Mouse (Mus musculus) heart, adult 8-10 months (tissue): ENCODE results near the gene E2f1. TPM values are rescaled to one million over a fixed set of nuclear protein-coding genes. Genes with fewer than 3 reads are reported as not detected.

ENCODE experiments used
- DNase-seq: peaks from one replicate; pipeline ENCODE4 v3.0.0; 2022; ENCODE audit warnings: low spot score
- total RNA-seq, 4 experiments: library from RNA; stranded (reverse); gene quantifications; 2 replicates each; pipeline ENCODE4 v1.2.4; 2022

The E2f1 gene
- 1 to 10 TPM in 1 of 4 experiments, under 1 TPM in 3; 0.25 to 1.2 (median 0.47) TPM for total RNA-seq

DNA sequence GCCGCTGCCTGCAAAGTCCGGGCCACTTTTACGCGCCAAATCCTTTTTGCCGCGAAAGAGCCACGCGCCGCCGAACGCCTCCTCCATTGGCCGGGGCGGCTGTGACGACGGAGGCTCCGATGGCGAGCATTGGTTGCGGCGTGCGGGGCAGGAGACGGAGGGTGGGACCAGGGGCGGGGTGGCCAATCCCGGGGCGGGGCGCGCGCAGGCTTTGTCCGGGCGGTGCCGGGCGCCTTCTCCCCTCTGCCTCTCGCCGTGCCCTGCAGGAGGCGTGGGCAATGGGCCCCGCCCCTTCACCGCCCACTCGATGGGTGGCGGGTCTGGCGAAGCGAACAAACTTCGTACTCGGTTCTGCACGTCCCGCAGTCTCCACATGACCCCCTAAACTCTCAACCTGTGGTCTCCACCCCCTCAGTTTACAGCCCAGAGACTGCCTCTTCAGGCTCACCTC, at the start of gene E2f1:
TSS of gene E2f1 (minus strand) at position 57 of the 451 bp plus-strand sequence.
- peak; percentile 86 for DNase-seq

DNA sequence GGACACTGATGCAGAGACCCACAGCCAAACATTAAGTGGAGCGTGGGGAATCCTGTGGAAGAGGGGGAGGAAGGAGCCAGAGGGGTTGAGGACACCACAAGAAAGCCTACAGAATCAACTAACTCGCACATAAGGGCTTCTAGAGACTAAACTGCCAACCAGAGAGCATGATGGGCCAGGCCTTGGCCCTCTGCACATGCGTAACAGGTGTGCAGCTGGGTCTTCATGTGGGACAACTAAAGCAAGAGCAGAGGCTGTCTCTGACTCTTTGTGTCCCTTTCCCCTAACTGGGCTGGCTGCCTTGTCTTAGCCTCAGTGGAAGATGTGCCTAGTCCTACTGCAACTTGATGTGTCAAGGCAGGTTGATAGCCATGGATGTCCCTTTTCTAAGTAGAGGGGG, 47.4 kb upstream of the E2f1 start:
- no peak for DNase-seq

DNA sequence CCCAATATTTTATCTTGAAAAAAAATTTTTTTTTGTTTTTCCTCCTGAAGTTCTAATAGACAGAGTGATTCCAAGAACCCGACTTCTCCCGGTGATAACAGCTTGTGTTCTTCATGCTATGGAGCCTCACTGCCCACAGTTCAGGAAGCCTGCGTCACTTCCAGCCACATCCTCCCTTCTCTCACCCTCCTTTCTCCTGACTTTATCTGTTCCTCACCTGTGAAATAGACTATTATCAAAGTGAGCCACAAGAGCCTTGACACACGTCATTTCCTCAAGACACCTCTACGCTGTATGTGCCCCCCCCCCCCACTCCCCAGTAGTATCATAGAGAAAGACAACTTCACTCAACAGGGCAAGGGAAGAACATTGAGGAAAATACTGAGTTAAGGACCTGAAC, 46.0 kb upstream of the E2f1 start:
- no peak for DNase-seq

DNA sequence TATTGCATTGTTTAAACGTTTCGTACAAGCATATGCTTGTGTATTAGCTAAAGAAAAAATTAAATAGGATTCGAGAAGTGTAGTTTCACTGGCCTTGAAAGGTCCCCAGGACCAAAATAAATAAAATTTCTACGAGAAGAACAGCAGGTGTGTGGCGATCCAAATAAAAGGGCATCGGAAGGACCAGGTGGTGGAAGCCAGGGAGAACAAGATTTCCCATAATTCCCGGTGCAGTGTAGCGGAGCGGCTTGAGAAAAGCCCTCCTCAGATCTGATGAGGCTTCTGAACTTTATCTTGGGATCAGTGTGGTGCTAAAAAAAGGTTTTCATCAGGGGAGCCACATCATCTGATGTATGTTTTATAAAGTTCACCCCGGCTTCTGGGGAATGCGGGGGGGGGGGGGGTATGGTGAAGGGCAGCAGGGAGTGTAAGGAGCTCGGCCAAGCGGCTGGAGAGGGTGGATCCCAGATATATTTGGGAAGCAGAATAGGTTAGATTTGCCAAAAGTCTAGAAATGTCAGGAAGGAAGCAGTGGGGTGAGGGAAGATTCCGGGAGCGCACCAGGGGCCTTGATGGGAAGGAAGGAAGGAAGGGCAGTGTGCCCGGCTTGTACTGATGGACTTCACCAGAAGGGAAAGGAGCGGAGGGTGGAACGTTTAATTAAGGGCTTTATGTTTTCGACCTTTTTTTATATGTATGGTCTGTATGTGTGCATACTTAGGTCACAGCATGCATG, 45.3 kb upstream of the E2f1 start:
- DNase-seq, result no peak

DNA sequence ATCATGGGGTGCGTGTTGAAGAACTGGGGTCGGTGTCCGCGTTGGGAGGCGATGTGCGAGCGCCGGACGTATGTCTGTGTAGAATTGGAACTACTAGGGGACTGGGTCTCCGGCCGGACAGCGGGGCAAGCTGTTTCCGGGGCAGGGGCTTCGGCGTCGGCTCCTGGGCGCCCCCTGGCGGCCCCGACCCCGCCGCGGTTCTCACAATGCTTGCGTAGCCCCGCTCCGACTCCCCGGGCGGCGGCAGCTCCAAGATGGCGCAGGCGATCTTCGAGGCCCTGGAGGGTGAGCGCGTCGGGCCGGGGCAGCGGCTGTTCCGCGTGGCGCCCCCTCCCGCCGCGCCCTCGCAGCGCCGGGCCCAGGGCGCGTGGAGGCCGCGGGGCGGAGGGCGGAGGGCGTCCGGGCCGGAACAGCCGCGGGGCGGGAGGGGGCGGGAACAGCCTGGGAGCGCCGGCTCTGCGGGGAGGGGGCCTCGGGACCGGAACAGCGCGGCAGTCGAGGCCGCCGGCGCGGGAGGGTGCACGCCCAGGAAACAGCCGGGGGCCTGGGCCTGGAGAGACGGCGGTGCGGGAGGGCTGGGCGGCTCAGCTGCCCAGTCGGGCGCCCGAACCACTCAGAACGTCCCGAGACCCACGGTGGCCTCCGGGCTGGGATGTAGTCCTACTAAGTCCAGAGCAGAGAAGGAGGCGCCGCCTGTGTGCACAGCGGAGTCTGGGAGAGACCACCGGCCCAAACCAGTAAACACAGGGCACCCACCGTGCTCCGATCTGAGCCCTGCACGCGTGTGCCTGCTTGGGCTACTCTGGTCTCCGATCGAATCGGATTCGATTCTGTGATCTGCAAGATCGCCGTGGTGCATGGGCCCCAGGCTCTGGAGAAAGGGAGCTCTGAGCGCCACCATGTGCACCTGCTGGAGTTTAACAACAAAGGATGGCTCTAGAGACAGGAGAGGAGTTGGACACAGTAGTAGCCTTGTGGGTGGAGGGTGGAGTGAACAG, 43.7 kb upstream of the E2f1 start, which contains the start of the genes Zfp341 and 4930519P11Rik:
TSS of gene Zfp341 (plus strand) at position 180 of the 998 bp plus-strand sequence.
TSS of gene 4930519P11Rik (minus strand) at position 320 of the 998 bp plus-strand sequence.
- DNase-seq, result peak; percentile 85

DNA sequence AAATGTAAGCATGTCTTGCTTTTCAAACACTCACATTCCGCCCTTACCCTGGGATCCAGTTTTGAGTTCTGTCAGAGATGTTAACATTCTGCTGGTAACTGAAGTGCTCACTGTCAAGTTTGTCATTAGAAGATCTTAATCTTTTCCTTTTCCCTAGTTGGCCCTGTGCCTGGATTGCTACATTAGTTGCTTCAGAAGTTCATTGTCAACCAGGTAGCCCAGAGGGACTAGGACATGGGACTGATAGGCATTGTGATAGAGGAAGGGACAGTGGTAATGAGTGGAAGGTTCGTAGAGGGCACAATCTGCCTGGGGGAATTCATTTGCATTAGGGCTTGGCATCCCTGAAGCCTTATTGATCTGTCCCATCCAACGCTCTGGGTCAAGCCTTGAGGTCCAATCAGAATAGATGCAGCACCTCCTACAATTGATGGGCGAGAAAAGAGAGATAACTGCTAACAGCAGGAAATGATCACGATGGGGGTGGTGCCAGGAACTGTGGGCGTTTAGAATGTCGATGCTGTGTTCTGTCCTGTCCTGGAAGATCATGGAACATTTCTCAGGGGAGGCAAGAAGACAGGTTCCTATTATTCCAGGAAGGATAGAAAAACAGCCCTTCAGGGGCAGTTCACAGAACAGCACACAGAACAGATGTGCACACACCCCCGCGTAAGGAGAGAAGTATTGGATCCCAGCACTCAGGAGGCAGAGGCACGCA, 39.5 kb upstream of the E2f1 start:
- DNase-seq, result no peak

DNA sequence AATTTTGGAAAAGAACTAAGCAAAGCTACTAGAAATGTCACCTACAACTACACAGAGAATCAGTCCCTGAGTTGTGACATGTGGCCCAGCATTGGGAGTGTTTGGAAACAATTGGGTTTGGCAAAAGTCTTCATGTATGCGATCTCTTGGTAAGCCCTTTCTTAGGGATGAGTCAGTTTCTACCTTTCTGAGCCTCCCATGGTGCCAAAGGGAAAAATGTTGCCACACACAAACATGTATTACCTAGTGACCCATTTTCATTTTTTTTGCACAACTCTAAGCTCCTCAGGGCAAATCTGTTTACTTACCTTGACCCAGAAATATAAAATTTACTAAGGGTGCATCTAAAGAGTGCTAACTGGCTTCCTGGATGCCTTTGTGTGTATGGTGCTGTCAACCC, 37.3 kb upstream of the E2f1 start:
- DNase-seq, result no peak

DNA sequence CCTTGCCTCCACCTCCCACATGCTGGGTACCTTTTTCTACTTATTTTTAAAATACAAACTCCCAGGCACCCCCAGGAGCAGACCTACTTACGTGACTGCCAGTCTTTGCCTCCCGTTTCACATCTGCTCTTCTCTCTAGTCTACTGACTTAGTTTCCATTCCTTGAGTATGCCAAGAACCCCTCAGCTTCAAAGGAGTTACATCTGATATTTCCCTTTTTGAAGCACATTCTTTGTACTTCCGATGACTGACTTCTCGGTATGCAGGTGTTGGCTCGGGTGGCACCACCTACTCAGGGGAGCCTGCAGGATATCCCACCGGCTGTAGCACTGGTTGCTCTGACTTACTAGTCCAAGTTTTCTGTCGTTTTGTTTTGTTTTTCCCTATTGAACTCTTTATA, 34.5 kb upstream of the E2f1 start:
- no peak for DNase-seq

DNA sequence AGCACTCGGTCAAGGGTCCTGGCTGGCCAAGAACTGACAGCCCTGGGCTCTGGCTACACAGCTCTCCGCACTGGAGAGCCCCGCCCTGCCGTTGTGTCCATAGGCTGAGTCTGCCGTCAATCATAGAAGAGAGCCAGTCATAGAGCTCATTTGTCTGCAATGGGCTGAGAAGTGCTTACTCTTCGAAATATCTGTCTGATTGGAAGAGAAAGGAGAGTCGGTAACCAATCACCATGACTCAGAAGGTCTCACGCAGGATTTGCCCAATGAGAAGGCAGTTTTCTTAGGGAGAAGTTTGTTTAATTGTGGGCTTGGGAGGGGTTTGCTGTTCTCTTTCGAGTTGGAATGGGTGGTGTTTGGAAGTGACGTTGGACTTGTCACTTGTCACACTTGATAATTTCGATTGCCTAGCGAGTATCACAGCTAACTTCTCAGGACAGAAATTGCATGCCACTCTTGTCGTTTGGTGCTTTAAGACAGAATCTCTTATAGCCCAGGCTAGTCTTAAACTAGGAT, 34.0 kb upstream of the E2f1 start, which contains the start of gene Pxmp4:
TSS of gene Pxmp4 (minus strand) at position 71 of the 516 bp plus-strand sequence.
- DNase-seq, result peak; percentile 100

DNA sequence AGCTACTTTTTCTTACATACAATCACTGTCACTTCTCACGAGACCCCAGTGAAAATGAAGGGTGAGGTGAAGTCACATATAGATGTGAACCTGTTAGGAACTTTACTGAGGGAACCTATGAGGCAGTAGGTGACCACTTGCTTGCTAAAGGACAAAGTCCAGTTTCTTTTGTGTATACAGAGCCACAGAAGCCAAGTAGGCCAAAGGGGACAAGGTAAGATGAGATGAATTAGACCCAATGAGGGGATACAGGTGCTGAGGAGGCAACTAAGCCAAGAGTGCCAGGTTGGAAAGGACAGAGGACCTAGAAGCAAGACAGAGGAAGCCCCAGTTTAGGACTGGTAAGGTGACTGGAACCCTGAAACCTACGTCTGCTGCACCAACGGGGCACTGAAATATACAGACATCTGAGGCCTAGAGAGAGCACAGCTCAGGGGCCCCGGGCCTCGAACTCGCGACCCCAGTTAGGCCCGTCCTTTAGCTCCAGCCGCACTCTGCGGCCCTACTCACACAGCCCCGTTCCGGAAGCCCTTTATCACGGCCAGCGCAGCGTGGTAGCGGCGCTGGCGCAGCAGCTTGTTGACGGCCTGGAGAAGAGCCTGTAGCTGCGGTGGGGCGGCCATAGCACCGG, 33.4 kb upstream of the E2f1 start:
- DNase-seq, result no peak

DNA sequence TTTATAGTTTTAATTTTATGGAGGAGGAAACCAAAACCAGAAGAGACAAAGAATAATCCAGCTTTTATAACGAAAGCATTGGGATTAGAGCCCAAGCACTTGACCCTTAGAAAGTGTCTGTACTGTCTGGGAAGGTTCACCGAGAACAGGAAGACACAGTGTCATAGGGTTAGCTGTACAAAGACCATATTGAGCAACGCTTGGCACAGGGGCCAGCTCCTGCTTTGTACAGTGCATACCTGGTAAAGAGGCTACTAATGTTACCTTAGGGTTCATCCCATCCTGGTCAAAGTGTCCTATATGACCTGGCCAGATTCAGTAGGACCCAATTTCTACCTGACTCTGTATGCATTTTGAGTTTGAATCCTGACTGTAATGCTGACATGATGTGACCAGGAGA, 31.6 kb upstream of the E2f1 start:
- no peak for DNase-seq

DNA sequence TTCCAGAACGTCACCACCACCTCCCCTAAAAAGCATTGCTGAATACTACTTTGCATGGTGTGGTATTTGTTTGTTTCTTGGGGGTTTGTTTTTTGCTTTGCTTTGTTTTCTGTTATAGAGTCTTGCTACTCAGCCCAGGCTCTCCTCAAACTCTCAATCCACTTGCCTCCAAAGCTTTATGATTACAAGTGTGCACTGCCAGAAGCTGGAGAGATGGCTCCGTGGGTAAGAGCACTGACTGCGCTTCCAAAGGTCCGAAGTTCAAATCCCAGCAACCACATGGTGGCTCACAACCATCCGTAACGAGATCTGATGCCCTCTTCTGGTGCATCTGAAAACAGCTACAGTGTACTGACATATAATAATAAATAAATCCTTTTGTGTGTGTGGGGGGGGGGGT, 30.9 kb upstream of the E2f1 start:
- DNase-seq, result no peak

DNA sequence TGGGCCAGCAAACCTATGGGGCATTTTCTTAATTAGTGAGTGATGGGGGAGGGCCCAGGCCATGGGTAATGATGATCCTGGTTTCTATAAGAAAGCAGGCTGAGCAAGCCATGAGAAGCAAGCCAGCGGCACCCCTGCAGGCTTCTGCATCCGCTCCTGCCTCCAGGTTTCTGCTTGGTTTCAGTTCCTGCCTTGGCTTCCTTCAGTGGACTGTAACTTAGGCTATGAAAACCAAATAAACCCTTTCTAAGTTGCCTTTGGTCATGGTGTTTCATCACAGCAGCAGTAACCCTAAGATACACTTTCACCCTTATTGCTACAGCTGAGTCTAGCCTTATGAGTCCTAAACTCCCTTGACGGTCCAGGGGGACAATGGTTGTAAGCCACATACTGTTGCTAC, 27.7 kb upstream of the E2f1 start:
- DNase-seq, result no peak

DNA sequence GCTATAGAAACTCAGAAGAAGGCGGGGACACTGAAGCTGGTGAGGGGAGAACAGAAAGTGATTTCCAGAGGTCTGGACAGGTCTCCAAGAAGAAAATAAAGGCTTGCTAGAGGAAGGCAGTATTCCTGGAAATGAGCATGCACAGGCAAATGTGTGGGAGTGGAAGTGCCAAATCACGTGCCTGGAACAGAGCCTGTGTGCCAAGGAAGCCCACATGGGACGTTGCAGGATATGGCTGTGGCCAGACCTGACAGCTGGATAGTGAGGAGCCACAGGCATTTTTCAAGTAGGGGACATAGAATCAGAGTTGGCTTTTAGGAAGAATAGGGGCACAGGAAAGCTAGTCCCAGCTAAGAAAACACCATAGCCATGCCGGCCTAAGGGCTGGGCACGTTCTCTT, 26.1 kb upstream of the E2f1 start:
- DNase-seq, result no peak

DNA sequence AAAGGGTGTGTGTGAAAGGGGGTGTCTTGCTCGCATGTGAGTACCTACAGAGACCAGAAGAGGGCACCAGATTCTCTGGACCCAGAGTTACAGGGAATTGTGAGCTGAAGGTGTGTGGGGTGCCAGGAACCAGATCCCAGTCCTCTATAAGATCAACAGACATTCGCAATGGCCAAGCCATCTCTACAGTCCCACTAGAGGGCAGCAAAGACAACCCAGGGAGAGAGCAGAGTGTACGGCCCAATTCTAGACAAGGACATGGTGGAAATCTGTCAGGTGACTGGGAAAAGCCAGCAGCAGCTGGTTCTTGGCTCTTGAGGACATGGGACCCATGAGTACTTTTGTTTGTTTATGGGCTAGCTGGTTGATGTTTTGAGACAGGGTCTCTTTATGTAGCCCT, 23.3 kb upstream of the E2f1 start:
- DNase-seq, result peak; percentile 37

DNA sequence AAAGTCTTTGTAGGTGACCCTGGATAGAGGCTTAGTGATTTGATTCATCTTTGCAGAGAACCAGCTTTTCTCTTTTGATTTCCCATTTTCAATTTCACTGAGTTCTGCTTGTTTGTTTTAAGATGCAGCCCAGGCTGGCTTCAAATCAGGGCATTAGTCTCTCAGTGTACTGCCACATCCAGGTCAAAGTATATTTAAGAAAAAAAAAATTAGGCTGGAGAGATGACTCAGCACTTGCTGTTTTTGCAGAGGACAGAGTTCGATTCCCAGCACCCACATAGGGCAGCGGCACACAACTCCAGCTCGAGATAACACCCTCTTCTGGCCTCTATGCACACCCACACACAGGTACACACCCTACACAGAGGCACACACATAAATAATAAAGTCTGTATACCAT, 21.5 kb upstream of the E2f1 start:
- DNase-seq, result no peak

DNA sequence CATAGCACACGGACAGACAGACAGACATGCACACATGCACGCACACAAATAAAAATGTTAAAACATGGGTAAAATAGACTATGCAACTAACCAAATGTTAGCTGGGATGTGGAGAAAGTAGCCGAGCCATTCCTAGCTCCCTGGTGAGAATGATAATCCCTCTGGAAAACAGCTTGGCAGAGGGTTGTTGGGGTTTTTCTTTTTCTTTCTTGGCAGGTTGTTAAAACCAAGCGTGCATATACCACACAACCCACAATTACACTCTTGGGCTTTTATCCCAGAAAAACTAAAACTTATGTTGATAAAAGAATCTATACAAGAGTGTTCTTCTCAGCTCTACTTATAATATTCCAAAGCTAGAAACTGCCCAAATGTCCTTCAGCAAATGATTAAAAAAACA, 19.4 kb upstream of the E2f1 start:
- no peak for DNase-seq

DNA sequence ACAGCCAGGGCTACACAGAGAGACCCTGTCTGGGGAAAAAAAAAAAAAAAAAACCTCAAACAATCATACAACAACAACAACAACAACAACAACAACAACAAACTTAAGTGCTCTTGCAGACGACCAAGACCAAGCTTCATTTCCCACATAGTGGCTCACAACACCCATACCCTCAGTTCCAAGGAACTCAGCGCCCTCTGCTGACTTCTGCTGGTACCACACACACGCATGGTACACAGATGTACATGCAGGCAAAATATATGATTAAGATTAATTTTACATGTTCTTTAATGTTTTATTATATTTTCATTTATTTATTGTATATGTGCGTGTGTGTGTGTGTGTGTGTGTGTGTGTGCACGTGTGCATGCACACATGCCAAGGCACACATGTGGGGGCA, 16.7 kb upstream of the E2f1 start:
- DNase-seq, result no peak

DNA sequence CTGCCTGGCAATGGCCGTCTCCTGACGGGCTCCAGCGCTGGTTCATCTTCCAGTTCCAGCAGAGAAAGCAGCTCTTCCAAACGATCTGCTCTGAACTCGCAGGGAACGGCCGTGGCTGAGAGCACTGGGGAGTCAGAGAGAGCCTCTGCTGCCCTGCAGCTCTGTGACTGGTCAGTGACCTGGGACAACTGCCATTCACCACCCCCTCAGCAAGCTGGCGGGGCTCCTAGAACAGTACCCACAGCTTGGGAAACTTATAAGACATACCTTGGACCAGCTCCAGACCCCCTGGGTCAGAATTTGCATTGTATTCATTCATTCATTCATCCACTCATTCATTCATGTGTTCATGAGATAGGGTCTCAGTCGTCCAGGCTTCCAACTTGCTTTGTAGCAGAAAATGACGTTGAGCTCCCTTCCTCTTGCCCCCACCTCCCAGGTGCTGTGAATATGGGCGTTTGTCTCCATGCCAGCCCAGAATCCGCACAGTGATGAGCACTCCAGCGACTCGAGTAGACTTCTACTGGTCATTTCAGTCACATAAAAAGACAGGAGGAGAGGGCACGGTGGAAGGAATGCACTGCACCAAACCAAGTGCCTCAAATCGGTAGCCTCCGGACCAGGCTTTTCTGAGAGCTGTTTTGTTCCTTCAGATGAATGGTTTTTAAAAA, 15.4 kb upstream of the E2f1 start:
- DNase-seq, result no peak
